Mouse (Mus musculus) limb, embryonic 10.5 days (tissue): Measurements from ENCODE around the gene Nisch. TPM values are rescaled to one million over a fixed set of nuclear protein-coding genes. Genes with fewer than 3 reads are reported as not detected.
A peak's percentile ranks its signal among the peaks of the same experiment; 100 is the strongest.

Experiments used
- DNase-seq: peaks from one replicate; pipeline ENCODE4 v3.0.0-alpha.2; 2017; ENCODE audit warnings: low spot score
- H3K27ac ChIP-seq: fragments of 300-500 bp; sonication (generic); 2 replicates; pipeline ENCODE4 v1.5.1; 2016; ENCODE audit warnings: mild to moderate bottlenecking
- H3K27me3 ChIP-seq: fragments of 300-500 bp; sonication (generic); 2 replicates; pipeline ENCODE4 v1.6.1; 2016; ENCODE audit warnings: low read depth, mild to moderate bottlenecking; ENCODE audit not compliant: poor library complexity, severe bottlenecking
- H3K36me3 ChIP-seq: fragments of 300-500 bp; sonication (generic); 2 replicates; pipeline ENCODE4 v1.6.1; 2016; ENCODE audit warnings: mild to moderate bottlenecking, moderate library complexity
- H3K4me1 ChIP-seq: fragments of 300-500 bp; sonication (generic); 2 replicates; pipeline ENCODE4 v1.6.1; 2016
- H3K4me3 ChIP-seq: fragments of 300-500 bp; sonication (generic); 2 replicates; pipeline ENCODE4 v1.5.1; 2016; ENCODE audit warnings: mild to moderate bottlenecking, moderate library complexity
- H3K9me3 ChIP-seq: fragments of 300-500 bp; sonication (generic); replicated peaks from 2 replicates; pipeline ENCODE4 v1.6.1; 2016; ENCODE audit warnings: mild to moderate bottlenecking
- WGBS: fragments of 180-500 bp; shearing (Covaris S2); methylation state at CpG from one replicate; pipeline ENCODE4 v1.1.7; 2016; 5-methylcytosine and 5-hydroxymethylcytosine counted together
- polyA plus RNA-seq: library from polyadenylated mRNA; unstranded; fragments of >200 nt; fragmentation: Nextera tagmentation; extraction: Ambion mirVana; gene quantifications from 2 replicates; pipeline ENCODE4 v1.2.1, GENCODE M21; 2016

The Nisch gene
- 491 and 543 TPM in 2 replicates for polyA plus RNA-seq

- Histone ChIP-seq H3K36me3 (no peaks in the 10 kb centered on the region), H3K4me1 (peaks cover 32% of the 10 kb centered on the region), H3K27me3 (no peaks in the 10 kb centered on the region), H3K4me3 (peak within 1 kb of the TSS; percentile 22; the same call in 1 of the 2 replicates), H3K27ac (peak within 1 kb of the TSS; percentile 57), H3K9me3 (no peaks in the 10 kb centered on the region)
- WGBS = 90% methylated on average over 2 of the region's 2 CpGs
- no peak for DNase-seq
Observed at GRCm38 (mm10) chr14:31216846-31217245, at the start of gene Nisch. Gene Nisch (minus strand): TSS chr14:31216946.

DNA sequence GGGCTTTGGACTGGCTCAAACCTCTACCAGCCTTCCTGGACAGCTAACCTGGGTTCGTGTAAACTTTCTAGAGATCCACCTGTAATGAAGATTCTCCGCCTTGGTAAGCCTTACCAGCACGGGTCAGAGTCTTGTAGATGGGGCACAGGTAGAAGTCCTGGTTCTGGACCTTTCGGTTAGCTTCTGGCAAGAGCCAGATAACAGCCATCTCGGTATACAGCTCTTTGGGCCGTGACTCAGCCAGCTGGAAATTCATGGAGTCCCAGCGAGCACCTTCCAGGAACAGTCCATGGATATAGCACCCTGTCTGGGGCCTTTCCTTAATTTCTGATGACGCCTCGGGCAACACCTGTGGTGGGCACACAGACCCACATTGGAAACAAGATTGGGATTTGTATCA lies 44.2 kb upstream of the Nisch start:
- no peak for DNase-seq
- H3K36me3 ChIP-seq = peaks cover 76% of the 10 kb centered on the region
- WGBS = 96% methylated on average over 9 of the region's 9 CpGs

DNA sequence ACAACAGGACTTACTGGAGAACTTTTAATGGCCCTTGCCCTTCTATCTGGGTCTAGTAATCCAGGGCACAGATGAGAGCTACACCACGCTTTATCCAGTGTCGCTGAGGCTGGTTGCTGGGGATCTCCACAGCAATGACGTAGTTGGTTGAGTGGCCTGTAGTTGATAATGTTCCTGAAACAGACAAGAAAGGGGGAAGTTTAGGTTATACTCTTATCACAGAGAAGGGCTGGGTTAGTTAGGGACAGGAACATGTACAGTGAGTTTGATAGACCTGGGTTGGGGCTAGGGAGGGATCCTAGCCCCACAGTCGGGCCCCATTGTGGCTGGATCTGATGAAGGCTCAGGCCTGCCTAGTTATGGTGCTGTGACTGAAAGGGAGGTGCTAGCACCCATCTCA lies 43.6 kb upstream of the Nisch start:
- DNase-seq = no peak
- Histone ChIP-seq H3K4me3 (no peak overlapping the region), H3K27me3 (no peaks in the 10 kb centered on the region), H3K27ac (no peak overlapping the region), H3K36me3 (peaks cover 82% of the 10 kb centered on the region), H3K9me3 (no peaks in the 10 kb centered on the region), H3K4me1 (no peaks in the 10 kb centered on the region)
- 96% methylated on average over 4 of the region's 4 CpGs for WGBS

More for the DNA sequence above, 44.2 kb upstream of the Nisch start:
- no peaks in the 10 kb centered on the region for H3K4me1 ChIP-seq
- H3K27me3 ChIP-seq = no peaks in the 10 kb centered on the region
- H3K4me3 ChIP-seq = no peak overlapping the region
- H3K9me3 ChIP-seq = no peaks in the 10 kb centered on the region
- H3K27ac ChIP-seq = no peak overlapping the region

- Histone ChIP-seq H3K4me3 (no peak overlapping the region), H3K4me1 (no peaks in the 10 kb centered on the region), H3K27ac (no peak overlapping the region), H3K27me3 (no peaks in the 10 kb centered on the region), H3K36me3 (peaks cover 100% of the 10 kb centered on the region), H3K9me3 (no peaks in the 10 kb centered on the region)
- 98% methylated on average over 14 of the region's 14 CpGs for WGBS
- DNase-seq = no peak
Observed at GRCm38 (mm10) chr14:31258476-31259050, 41.8 kb upstream of the Nisch start.

GRCm38 (mm10) chr14:31252091-31252490 lies 35.3 kb upstream of the Nisch start:
- Histone ChIP-seq H3K27me3 (no peaks in the 10 kb centered on the region), H3K4me1 (peaks cover 18% of the 10 kb centered on the region), H3K36me3 (peaks cover 48% of the 10 kb centered on the region), H3K27ac (peak overlapping the region; percentile 97; the same call in 1 of the 2 replicates), H3K4me3 (peak overlapping the region; percentile 93), H3K9me3 (no peaks in the 10 kb centered on the region)
- no peak for DNase-seq
- 86% methylated on average over 5 of the region's 5 CpGs for WGBS

DNA sequence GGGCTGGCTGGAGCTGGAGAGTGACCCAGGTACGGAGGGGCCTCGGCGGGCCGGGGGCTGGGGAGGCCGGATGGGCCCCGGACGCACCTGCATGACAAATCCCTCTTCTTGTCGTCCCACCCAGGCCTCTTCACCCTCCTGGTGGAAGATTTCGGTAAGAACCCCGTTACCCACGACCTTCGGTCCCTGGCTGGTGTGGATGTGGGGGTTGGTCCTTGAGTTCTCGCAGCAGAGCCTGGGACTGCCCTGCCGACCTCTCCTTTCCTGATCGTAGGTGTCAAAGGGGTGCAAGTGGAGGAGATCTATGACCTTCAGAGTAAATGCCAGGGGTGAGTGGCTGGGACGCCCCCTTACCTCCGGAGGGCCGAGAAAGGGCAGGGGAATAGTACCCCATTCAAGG lies 34.9 kb upstream of the Nisch start:
- Histone ChIP-seq H3K27ac (peak overlapping the region; percentile 97), H3K27me3 (no peaks in the 10 kb centered on the region), H3K9me3 (no peaks in the 10 kb centered on the region), H3K4me1 (peaks cover 18% of the 10 kb centered on the region), H3K36me3 (peaks cover 43% of the 10 kb centered on the region), H3K4me3 (peak overlapping the region; percentile 93)
- no peak for DNase-seq
- 2% methylated on average over 18 of the region's 18 CpGs for WGBS

DNA sequence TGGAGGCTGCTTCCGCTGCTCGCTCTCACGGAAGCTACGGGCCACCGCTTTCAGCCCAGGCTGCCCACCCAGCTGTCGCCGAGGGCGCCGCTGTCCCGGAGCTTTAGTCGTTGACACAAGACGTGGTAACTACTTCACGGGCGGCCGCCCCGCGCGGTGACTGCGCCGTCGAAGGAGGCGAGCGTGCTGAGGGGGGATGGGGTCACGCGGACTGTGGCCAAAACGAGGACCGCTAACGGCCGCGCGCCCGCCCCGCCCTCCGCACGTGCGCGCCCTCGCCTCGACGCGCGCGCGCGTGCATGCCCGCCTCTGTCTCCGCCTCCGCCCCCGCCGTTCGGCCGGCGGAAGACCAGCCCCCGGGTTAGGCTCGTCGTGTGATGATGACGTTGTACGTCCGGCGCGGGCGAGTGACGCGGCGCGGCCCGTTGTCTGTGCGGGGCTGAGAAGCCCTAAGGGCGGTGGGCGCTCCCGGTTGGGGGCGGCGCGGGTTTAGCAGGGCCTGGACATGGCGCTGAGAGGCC lies 34.4 kb upstream of the Nisch start, which contains the start of the genes Phf7 and Bap1:
Gene Phf7 (minus strand): TSS at position 234 of the 521 bp plus-strand sequence.
Gene Bap1 (plus strand): TSS at position 367 of the 521 bp plus-strand sequence.
- Histone ChIP-seq H3K36me3 (peaks cover 38% of the 10 kb centered on the region), H3K9me3 (no peaks in the 10 kb centered on the region), H3K4me3 (peak within 1 kb of the TSS; percentile 93), H3K27me3 (no peaks in the 10 kb centered on the region), H3K4me1 (peaks cover 18% of the 10 kb centered on the region), H3K27ac (peak within 1 kb of the TSS; percentile 97)
- peak; percentile 100 for DNase-seq
- under 1% methylated on average over 75 of the region's 75 CpGs for WGBS

DNA sequence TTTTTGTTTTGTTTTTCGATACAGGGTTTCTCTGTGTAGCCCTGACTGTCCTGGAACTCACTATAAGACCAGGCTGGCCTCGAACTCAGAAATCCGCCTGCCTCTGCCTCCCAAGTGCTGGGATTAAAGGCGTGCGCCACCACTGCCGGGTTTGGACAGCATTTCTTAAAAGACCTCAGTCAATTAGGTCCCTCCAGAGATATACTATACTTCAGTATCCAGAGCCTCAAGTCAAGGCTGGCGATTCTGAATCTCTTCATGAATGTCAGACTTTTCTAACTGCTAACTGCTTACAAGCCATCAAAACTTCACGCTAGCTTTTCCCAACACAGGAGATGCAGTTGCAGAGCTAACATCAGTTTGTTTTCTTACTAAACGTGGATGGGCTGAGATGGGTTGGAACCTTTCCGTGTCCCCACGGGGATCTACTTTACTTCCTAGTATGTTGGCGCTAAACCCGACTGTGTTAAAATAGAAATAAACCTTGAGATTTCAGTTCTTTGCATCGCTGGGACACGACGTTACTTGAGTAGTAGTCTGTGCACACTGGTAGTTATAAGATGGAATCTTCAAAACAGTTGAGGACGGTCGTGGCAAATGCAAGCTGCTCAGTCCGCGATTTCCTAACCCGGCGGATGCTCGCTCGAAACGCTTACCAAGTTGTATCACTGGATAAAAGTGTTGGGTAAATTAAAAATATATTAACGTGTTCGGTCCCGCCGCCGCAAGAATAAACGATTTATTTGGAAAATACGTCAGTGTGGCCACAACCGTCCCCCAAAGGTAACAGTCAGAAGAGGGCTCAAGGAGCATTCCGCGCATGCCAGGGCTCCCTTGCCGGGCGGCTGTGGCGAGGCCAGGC lies 33.7 kb upstream of the Nisch start:
- 24% methylated on average over 38 of the region's 38 CpGs for WGBS
- peaks cover 31% of the 10 kb centered on the region for H3K36me3 ChIP-seq
- H3K27me3 ChIP-seq = no peaks in the 10 kb centered on the region
- H3K4me3 ChIP-seq = peak overlapping the region; percentile 93
- H3K27ac ChIP-seq = peak overlapping the region; percentile 97
- no peak for DNase-seq
- no peaks in the 10 kb centered on the region for H3K9me3 ChIP-seq
- peaks cover 18% of the 10 kb centered on the region for H3K4me1 ChIP-seq

- no peak overlapping the region for H3K27ac ChIP-seq
- 94% methylated on average over 6 of the region's 6 CpGs for WGBS
- H3K4me1 ChIP-seq = peaks cover 18% of the 10 kb centered on the region
- H3K9me3 ChIP-seq = no peaks in the 10 kb centered on the region
- H3K36me3 ChIP-seq = peaks cover 11% of the 10 kb centered on the region
- no peak for DNase-seq
- no peak overlapping the region for H3K4me3 ChIP-seq
- H3K27me3 ChIP-seq = no peaks in the 10 kb centered on the region
Observed at GRCm38 (mm10) chr14:31248396-31248795, 31.6 kb upstream of the Nisch start.

GRCm38 (mm10) chr14:31245946-31246345 lies 29.2 kb upstream of the Nisch start:
- WGBS = 94% methylated on average over 1 of the region's 1 CpGs
- no peaks in the 10 kb centered on the region for H3K9me3 ChIP-seq
- H3K27me3 ChIP-seq = no peaks in the 10 kb centered on the region
- no peak overlapping the region for H3K27ac ChIP-seq
- H3K4me1 ChIP-seq = peaks cover 5% of the 10 kb centered on the region; the same call in 1 of the 2 replicates
- no peak overlapping the region for H3K4me3 ChIP-seq
- no peak for DNase-seq
- H3K36me3 ChIP-seq = no peaks in the 10 kb centered on the region

DNA sequence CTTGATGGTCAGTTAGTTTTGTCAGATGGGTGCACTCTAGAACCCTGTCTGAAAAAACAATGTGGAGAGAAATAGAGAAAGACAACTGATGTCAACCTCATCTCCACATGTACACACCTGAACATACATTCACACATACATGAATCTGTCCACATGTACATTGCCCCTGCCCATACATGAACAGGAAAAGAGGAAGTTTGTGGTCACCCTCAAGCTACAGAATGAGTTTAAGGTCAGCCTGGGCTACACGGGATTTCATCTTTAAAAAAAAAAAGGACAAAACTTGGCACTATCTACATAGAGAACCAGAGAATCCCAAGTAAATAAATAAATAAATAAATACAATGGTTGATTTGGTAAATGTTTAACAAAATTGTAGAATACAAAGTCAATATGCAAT lies 28.0 kb upstream of the Nisch start:
- WGBS = 84% methylated on average over 1 of the region's 1 CpGs
- peaks cover 5% of the 10 kb centered on the region; the same call in 1 of the 2 replicates for H3K4me1 ChIP-seq

DNA sequence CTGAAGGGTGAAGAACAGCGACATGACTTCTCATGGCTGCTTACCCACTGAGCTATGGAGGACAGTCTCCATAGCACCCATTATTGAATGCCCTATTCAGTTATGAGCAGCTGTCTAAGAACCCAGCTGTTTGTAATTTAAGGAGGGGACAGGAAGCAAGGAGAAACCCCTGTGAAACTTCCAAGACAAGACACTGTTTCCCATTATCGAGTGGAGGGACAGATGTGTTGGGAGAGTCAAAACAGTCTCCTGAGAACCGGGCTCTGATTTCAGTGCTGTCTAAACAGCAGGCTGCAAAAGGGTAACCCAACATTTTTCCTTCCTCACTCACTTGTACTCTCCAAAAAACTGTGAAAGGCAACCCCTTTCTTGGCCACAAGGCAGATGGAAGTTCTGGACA lies 23.8 kb upstream of the Nisch start:
- Histone ChIP-seq H3K9me3 (no peaks in the 10 kb centered on the region), H3K4me1 (peaks cover 5% of the 10 kb centered on the region; the same call in 1 of the 2 replicates), H3K27ac (no peak overlapping the region), H3K36me3 (0 out of 2 replicates have a peak, but pooled peaks cover 5% of the 10 kb centered on the region), H3K27me3 (no peaks in the 10 kb centered on the region), H3K4me3 (no peak overlapping the region)
- 58% methylated on average over 3 of the region's 3 CpGs for WGBS
- no peak for DNase-seq

More for the DNA sequence above, 28.0 kb upstream of the Nisch start:
- no peak overlapping the region for H3K4me3 ChIP-seq
- no peaks in the 10 kb centered on the region for H3K27me3 ChIP-seq
- H3K27ac ChIP-seq = no peak overlapping the region
- no peaks in the 10 kb centered on the region for H3K9me3 ChIP-seq
- DNase-seq = no peak
- no peaks in the 10 kb centered on the region for H3K36me3 ChIP-seq
